Mouse (Mus musculus): ENCODE data around the gene S1pr5. TPM values are rescaled to one million over a fixed set of nuclear protein-coding genes. Genes with fewer than 3 reads are reported as not detected.
A peak's percentile ranks its signal among the peaks of the same experiment; 100 is the strongest.

S1pr5 gene
- polyA plus RNA-seq, 1 experiment from 2014 or later, result 4.1 TPM

GRCm38 (mm10) chr9:21244428-21245112, 3.7 kb downstream of the S1pr5 start:
- peak; percentile 66 for ATAC-seq (ENCODE audit: low FRiP score, low read depth)
- peak overlapping the region; percentile 81 for H3K4me2 ChIP-seq
- H3K27ac ChIP-seq (replicated peaks), result peak overlapping the region; percentile 58
- no peaks in the 10 kb centered on the region for H3K36me3 ChIP-seq
- H3K9ac ChIP-seq, result peak overlapping the region; percentile 49
- H3K27me3 ChIP-seq, result peaks cover 67% of the 10 kb centered on the region
- H3K9me3 ChIP-seq, result no peaks in the 10 kb centered on the region
- H3K4me3 ChIP-seq, result peak overlapping the region; percentile 47
- peaks cover 31% of the 10 kb centered on the region for H3K4me1 ChIP-seq (replicated peaks)
- under 1% methylated on average over 72 of the region's 72 CpGs for WGBS

GRCm38 (mm10) chr9:21243826-21244427, 4.3 kb downstream of the S1pr5 start:
- 0 out of 2 replicates have a peak, but pooled peaks have one; percentile 2 for ATAC-seq (ENCODE audit: low FRiP score, low read depth)
- peak overlapping the region; percentile 81 for H3K4me2 ChIP-seq
- H3K4me1 ChIP-seq (replicated peaks), result peaks cover 36% of the 10 kb centered on the region
- no peaks in the 10 kb centered on the region for H3K9me3 ChIP-seq
- H3K36me3 ChIP-seq, result no peaks in the 10 kb centered on the region
- peak overlapping the region; percentile 49 for H3K9ac ChIP-seq
- H3K27me3 ChIP-seq, result peaks cover 60% of the 10 kb centered on the region
- peak overlapping the region; percentile 47 for H3K4me3 ChIP-seq
- 3% methylated on average over 42 of the region's 42 CpGs for WGBS
- peak overlapping the region; percentile 58 for H3K27ac ChIP-seq (replicated peaks)

GRCm38 (mm10) chr9:21241343-21241742, 6.9 kb downstream of the S1pr5 start:
- peaks cover 49% of the 10 kb centered on the region for H3K4me1 ChIP-seq (replicated peaks)
- no peaks in the 10 kb centered on the region for H3K9me3 ChIP-seq
- no peak overlapping the region for H3K9ac ChIP-seq
- no peak overlapping the region for H3K4me3 ChIP-seq
- WGBS, result 3% methylated on average over 11 of the region's 11 CpGs
- H3K36me3 ChIP-seq, result no peaks in the 10 kb centered on the region; the same call in 1 of the 2 replicates
- no peak overlapping the region for H3K27ac ChIP-seq (replicated peaks)
- H3K4me2 ChIP-seq, result no peak overlapping the region
- H3K27me3 ChIP-seq, result peaks cover 38% of the 10 kb centered on the region
- no peak for ATAC-seq (ENCODE audit: low FRiP score, low read depth)

GRCm38 (mm10) chr9:21239465-21239848, 8.8 kb downstream of the S1pr5 start:
- Histone ChIP-seq H3K27ac (replicated peaks) (peak overlapping the region; percentile 87; the same call in 1 of the 2 replicates), H3K9ac (peak overlapping the region; percentile 96), H3K4me2 (peak overlapping the region; percentile 66), H3K9me3 (no peaks in the 10 kb centered on the region), H3K27me3 (peaks cover 23% of the 10 kb centered on the region), H3K36me3 (no peaks in the 10 kb centered on the region; the same call in none of the 2 replicates), H3K4me1 (replicated peaks) (peaks cover 48% of the 10 kb centered on the region), H3K4me3 (peak overlapping the region; percentile 72)
- ATAC-seq (ENCODE audit: low FRiP score, low read depth), result no peak
- 36% methylated on average over 4 of the region's 4 CpGs for WGBS

GRCm38 (mm10) chr9:21238733-21239464, 9.3 kb downstream of the S1pr5 start, which contains the start of gene Keap1:
Gene Keap1, minus strand, starts transcription at chr9:21239361.
- peaks cover 43% of the 10 kb centered on the region for H3K4me1 ChIP-seq (replicated peaks)
- peak; percentile 87 for ATAC-seq (ENCODE audit: low FRiP score, low read depth)
- peak within 1 kb of the TSS; percentile 87 for H3K27ac ChIP-seq (replicated peaks)
- peak within 1 kb of the TSS; percentile 96 for H3K9ac ChIP-seq
- under 1% methylated on average over 63 of the region's 90 CpGs for WGBS
- peak within 1 kb of the TSS; percentile 72 for H3K4me3 ChIP-seq
- peaks cover 18% of the 10 kb centered on the region for H3K27me3 ChIP-seq
- peak within 1 kb of the TSS; percentile 66 for H3K4me2 ChIP-seq
- no peaks in the 10 kb centered on the region for H3K9me3 ChIP-seq
- no peaks in the 10 kb centered on the region; the same call in none of the 2 replicates for H3K36me3 ChIP-seq

GRCm38 (mm10) chr9:21238004-21238732, 10.1 kb downstream of the S1pr5 start:
- 2% methylated on average over 31 of the region's 31 CpGs for WGBS
- Histone ChIP-seq H3K9me3 (no peaks in the 10 kb centered on the region), H3K27ac (replicated peaks) (peak overlapping the region; percentile 87), H3K4me2 (peak overlapping the region; percentile 66), H3K36me3 (peaks cover 7% of the 10 kb centered on the region), H3K27me3 (peaks cover 11% of the 10 kb centered on the region), H3K4me3 (peak overlapping the region; percentile 72), H3K4me1 (replicated peaks) (peaks cover 36% of the 10 kb centered on the region), H3K9ac (peak overlapping the region; percentile 96)
- no peak; the same call in 1 of the 2 replicates for ATAC-seq (ENCODE audit: low FRiP score, low read depth)

- peak; percentile 17; the same call in 1 of the 2 replicates for ATAC-seq (ENCODE audit: low FRiP score, low read depth)
- Histone ChIP-seq H3K4me1 (replicated peaks) (peaks cover 36% of the 10 kb centered on the region), H3K36me3 (peaks cover 14% of the 10 kb centered on the region), H3K27me3 (peaks cover 5% of the 10 kb centered on the region; the same call in 1 of the 2 replicates), H3K4me3 (peak overlapping the region; percentile 72), H3K9me3 (no peaks in the 10 kb centered on the region), H3K9ac (peak overlapping the region; percentile 96), H3K27ac (replicated peaks) (peak overlapping the region; percentile 87), H3K4me2 (peak overlapping the region; percentile 66)
- 14% methylated on average over 19 of the region's 19 CpGs for WGBS
These were observed 10.8 kb downstream of the S1pr5 start for GRCm38 (mm10) chr9:21237368-21238003.

GRCm38 (mm10) chr9:21236991-21237367, 11.3 kb downstream of the S1pr5 start:
- peak overlapping the region; percentile 87; the same call in 1 of the 2 replicates for H3K27ac ChIP-seq (replicated peaks)
- no peak for ATAC-seq (ENCODE audit: low FRiP score, low read depth)
- peaks cover 15% of the 10 kb centered on the region for H3K36me3 ChIP-seq
- H3K4me2 ChIP-seq, result peak overlapping the region; percentile 66
- WGBS, result 75% methylated on average over 25 of the region's 25 CpGs
- 0 out of 2 replicates have a peak, but pooled peaks cover 1% of the 10 kb centered on the region for H3K27me3 ChIP-seq
- H3K9ac ChIP-seq, result peak overlapping the region; percentile 96
- H3K4me1 ChIP-seq (replicated peaks), result peaks cover 36% of the 10 kb centered on the region
- H3K4me3 ChIP-seq, result peak overlapping the region; percentile 72
- no peaks in the 10 kb centered on the region for H3K9me3 ChIP-seq

GRCm38 (mm10) chr9:21235341-21235740, 12.9 kb downstream of the S1pr5 start:
- Histone ChIP-seq H3K4me3 (no peak overlapping the region), H3K9me3 (no peaks in the 10 kb centered on the region), H3K27me3 (no peaks in the 10 kb centered on the region), H3K9ac (no peak overlapping the region), H3K4me2 (no peak overlapping the region), H3K27ac (replicated peaks) (no peak overlapping the region), H3K36me3 (peaks cover 30% of the 10 kb centered on the region), H3K4me1 (replicated peaks) (peaks cover 36% of the 10 kb centered on the region)
- no peak for ATAC-seq (ENCODE audit: low FRiP score, low read depth)
- 82% methylated on average over 4 of the region's 4 CpGs for WGBS

GRCm38 (mm10) chr9:21233805-21234204, 14.4 kb downstream of the S1pr5 start:
- WGBS, result 79% methylated on average over 28 of the region's 28 CpGs
- Histone ChIP-seq H3K4me3 (no peak overlapping the region), H3K4me2 (no peak overlapping the region), H3K27me3 (no peaks in the 10 kb centered on the region), H3K36me3 (peaks cover 40% of the 10 kb centered on the region), H3K9ac (no peak overlapping the region), H3K27ac (replicated peaks) (no peak overlapping the region), H3K9me3 (no peaks in the 10 kb centered on the region), H3K4me1 (replicated peaks) (peaks cover 28% of the 10 kb centered on the region)
- no peak for ATAC-seq (ENCODE audit: low FRiP score, low read depth)

GRCm38 (mm10) chr9:21233366-21233765, 14.9 kb downstream of the S1pr5 start:
- Histone ChIP-seq H3K4me2 (no peak overlapping the region), H3K4me3 (no peak overlapping the region), H3K36me3 (peaks cover 40% of the 10 kb centered on the region), H3K9ac (no peak overlapping the region), H3K4me1 (replicated peaks) (peaks cover 28% of the 10 kb centered on the region), H3K27me3 (no peaks in the 10 kb centered on the region), H3K27ac (replicated peaks) (no peak overlapping the region), H3K9me3 (no peaks in the 10 kb centered on the region)
- 91% methylated on average over 29 of the region's 29 CpGs for WGBS
- no peak for ATAC-seq (ENCODE audit: low FRiP score, low read depth)
